Mouse (Mus musculus) ovary, postnatal 36 days (tissue): ENCODE results near the gene Hnrnpd.

ENCODE experiments used
- DNase-seq: peaks from one replicate; pipeline ENCODE4 v3.0.0; 2022; ENCODE audit warnings: low spot score, mixed read lengths

The Hnrnpd gene

GRCm38 (mm10) chr5:99978699-99979442 lies at the start of gene Hnrnpd, which contains the start of gene 4930524J08Rik:
TSS of gene Hnrnpd (minus strand) at chr5:99978938.
TSS of gene 4930524J08Rik (plus strand) at chr5:99979061.
- DNase-seq, result peak; percentile 95

DNA sequence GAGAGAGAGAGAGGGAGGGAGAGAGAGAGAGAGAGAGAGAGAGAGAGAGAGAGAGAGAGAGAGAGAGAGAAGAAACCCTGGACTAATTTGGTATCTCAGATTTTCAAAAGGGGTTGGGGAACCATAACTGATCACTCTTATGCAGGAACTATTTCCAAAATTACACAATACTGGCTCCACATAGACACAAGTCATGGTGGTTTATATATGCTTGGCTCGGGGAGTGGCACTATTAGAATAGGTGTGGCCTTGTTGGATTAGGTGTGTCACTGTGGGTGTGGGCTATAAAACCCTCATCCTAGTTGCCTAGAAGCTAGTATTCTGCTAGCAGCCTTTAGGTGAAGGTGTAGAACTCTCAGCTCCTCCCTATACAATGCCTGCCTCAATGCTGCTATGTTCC lies 46.1 kb upstream of the Hnrnpd start:
- no peak for DNase-seq

- DNase-seq, result no peak
Observed at GRCm38 (mm10) chr5:100024403-100024802, 45.7 kb upstream of the Hnrnpd start.

GRCm38 (mm10) chr5:100020089-100020488 lies 41.4 kb upstream of the Hnrnpd start:
- no peak for DNase-seq

DNA sequence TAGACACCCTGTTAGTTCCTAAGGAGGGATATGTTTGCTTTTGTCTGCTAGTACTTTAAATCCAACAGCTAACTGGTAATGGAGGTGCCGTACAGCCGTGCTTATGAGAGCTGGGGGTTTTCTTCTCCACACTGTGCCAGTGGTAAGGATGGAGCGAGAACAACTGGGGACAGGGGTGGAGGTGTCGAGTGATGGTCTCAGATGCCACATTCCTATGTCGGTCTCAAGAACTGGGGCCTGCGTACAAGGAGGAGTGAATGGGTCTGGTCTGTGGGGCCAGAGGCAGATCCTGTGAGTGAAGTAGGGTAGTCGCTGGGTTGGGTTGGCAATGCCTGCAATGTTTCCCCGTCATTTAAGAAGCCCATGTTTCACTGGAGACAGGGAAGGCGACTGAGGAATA lies 33.9 kb upstream of the Hnrnpd start:
- no peak for DNase-seq

GRCm38 (mm10) chr5:100008485-100008884 lies 29.7 kb upstream of the Hnrnpd start:
- no peak for DNase-seq

DNA sequence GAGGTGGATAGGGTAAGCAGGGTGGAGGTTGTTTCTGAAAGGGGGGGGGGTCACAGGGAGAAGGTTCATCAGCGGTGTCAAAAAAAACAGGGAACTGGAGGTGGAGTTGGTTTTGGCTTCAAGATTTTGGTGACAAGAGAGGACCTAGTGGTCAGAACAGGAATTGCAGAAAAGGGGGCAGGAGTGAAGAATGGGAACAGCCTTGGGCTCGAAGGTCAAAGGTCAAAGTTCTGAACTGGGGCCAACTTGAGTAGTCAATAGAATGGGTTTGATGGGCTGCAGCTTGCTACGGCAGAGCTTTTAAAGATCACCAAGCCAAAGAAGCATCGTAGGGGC lies 28.3 kb upstream of the Hnrnpd start:
- no peak for DNase-seq

DNA sequence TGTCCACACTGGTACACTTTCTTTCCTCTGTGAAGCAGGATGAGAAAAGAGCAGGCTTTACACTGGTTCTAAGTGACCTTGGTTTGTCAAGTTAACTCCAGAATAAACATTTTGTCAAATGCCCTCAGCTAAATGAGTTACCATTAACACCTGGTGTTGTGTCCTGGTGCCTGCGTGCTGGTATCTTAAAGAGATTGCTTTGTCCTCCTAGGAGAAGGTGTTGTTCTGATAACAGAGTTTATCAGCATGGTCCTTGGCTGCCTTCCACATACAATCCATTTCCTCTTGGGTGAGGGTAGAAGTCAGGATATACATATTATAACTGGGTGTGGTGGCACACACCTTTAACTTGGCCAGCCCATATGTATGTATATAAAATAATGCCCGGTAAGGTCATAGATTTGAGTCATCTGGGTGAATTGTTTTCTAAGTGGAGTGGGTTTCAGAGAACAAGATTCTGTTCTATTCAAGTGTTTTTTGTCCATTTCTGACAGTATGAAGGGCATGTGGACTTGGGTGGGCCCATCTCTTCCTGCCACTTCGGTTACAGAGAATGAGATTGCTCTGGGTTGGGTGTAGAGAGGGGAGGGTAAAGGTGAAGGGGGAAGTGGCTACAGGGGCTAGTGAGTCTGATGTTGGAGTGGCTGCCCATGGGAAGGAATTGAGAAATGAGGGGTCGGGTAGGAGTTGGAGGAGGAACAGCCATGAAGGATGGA lies 27.7 kb upstream of the Hnrnpd start:
- no peak for DNase-seq

DNA sequence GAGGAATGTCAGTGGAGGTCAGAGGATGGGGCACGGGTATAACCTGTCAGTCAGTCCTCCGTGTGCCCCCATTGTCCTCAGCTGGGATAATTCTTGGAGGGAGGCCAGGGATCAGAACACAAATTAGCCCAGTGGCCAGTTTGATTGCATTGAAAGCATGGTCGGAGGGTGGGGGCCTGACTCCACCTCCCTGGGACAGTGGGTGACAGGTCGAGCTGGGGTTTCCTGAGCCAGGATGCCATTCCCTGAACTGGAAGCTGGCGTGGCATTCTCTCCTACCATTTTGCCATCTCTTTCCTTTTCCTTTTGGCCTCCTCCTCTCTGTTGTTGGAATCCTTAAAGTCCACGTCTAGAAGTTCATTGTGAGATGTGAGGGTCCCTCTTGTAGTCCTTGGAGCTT lies 27.2 kb upstream of the Hnrnpd start:
- no peak for DNase-seq

DNA sequence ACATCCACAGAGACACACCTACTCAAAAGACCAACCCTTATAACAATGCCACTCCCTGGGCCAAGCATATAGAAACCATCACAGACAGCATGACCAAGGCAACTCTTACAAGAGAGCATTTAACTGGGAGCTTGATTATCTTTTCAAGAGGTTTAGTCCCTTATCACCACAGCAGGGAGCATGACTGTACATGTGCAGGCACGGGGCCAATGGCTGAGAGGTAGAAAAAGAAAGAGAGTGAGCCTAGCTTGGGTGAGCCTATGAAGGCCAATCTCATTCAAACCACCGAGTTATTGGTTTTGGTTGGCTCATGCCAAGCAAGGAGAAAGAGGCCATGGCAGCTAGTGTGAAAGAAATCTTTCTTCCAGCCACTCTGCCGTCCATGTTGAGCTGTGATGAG lies 26.7 kb upstream of the Hnrnpd start:
- no peak for DNase-seq

- DNase-seq, result no peak
Observed at GRCm38 (mm10) chr5:100003895-100004294, 25.2 kb upstream of the Hnrnpd start.

DNA sequence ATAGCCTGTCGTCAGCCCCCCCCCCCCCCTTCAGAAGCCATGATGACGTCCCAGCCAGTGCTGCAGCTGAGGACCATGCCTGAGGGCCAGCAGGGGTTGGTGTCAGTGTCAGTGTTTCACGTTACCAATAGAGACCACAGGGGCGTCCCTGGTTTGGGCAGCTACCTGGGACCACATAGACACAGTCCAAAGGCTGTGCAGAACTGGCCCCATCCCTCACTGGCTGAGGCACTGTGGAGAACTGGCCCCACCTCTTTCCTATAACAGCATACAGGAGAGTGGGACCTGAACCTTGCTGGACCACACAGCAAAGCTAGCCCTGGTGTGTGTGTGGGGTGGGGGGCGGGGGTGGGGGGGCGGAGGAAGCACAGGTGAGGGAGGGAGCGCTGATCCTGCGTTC lies 21.8 kb upstream of the Hnrnpd start:
- DNase-seq, result no peak

- DNase-seq, result no peak
Observed at GRCm38 (mm10) chr5:100000048-100000447, 21.3 kb upstream of the Hnrnpd start.

DNA sequence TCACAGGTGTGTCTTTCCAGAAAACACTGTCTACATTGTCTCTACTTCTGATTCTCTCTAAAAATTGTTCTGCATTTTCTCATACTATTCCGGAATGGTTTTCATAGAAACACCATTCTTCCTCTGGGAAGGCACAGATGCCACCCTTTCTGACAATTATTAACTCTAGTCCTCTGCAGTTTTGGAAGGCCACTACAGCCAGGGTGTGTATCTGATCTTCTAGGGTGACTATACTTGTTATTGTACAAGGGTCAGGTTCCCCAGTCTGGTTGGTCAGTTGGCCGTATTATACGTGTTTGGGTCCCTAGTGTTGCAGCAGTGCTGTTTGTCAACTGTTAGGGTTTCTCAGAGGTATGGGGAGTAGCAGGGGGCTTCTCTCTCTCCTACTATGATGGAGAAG lies 15.9 kb upstream of the Hnrnpd start:
- no peak for DNase-seq

GRCm38 (mm10) chr5:99994166-99994565 lies 15.4 kb upstream of the Hnrnpd start:
- no peak for DNase-seq

GRCm38 (mm10) chr5:99983452-99984061 lies 4.8 kb upstream of the Hnrnpd start:
- DNase-seq, result no peak

DNA sequence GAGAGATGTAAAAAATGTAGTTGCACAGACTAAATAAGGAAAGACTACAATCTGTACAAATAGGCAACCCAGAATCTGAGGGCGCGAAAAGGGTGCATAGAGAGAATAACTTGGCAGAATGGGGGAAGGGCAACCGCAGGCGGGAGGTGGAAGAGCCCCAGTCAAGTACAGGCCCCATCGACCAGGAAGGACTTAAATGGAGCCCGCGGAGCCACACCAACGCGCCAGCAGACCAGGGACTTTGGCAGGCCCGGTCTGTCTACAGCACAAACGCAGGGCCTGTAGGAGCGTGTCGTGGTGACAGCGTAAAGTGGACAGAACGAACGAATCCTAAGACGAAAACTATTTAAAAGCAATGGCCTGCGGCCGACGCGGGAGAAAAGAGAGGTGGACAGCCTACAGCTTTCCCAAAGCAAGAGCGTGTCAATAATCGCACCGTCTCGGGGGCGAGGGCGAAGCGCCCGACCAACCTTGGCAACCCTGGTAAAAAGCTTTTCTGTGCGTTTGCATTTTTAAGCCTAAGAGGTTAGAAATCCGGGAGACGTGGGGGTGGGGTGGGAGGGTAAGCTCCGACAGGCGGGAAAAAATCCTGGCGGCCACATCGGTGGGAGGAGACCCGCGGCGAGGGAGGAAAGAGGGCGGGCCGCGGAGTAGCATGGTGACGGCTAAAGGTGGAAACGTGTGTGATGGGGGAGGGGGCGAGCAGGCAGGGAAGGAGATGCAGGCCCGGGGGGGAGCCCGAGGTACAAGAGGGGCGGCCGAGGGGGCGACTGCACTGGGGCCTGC lies 1.0 kb downstream of the Hnrnpd start:
- DNase-seq, result peak; percentile 81

DNA sequence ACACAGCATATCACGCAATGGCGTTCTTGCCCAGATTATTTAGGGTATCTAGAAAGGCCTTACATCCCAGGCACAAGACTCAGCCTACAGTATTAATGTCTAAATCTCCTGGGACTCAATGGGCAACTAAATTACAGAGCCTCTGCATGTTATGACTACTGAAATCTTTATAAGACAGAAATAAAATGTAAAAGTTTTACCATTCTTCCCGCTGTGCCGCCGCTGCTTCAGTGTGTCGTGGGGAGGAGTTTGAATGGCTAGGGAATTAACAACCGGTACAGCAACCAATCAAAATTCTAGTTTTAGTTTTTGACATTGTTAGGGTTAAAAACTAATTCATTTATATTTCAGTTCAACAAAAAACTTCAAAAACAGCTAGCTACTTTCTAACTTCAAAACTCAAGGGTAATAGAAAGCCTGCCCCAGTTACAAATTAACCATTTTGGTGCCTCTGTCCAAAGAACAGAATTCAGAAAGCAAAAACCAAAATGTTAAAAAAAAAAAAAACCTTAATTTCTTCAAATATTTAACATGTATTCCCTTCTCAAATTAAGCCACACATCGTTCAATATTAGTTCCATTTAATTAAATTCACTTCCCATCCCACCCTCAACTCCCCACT lies 2.3 kb downstream of the Hnrnpd start:
- no peak for DNase-seq

- DNase-seq, result no peak
Observed at GRCm38 (mm10) chr5:99975776-99976175, 3.0 kb downstream of the Hnrnpd start.

DNA sequence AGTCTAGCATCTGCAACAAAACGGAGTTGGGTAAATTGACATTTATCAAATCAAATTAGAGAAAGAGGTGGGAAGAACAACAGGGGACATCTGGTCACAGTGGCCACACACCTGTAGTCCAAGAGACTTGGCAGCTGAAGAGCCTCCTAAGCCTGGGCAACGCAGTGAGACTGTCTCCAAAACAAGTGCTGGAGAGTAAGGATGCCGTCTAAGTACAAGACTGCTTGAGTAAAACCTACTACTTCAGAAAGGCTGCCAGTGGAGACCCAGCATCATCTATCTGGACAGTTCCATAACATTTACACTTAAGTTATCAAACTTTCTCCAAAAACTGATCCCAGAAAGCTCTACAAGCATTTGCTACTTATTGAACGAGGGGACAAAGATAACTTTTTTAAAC lies 3.7 kb downstream of the Hnrnpd start:
- no peak for DNase-seq

DNA sequence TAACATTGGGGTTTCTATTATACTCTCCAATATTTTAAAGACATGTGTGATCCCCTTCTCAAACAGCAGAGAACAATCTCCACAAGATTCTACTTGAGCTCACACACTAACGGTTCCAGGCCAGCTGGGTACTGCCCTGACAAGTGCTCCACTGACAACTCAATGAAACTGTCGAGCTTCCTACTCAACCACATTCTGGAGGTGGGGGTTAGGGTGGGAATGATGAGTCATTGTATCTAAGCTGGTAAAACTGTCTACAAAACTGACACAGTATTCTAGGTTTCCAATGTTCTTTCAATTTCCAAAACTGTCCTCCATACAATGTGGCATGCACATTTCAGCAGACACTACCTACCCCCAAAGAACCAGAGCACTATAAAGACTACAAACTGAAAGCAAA lies 4.8 kb downstream of the Hnrnpd start:
- no peak for DNase-seq

GRCm38 (mm10) chr5:99959960-99960359 lies 18.8 kb downstream of the Hnrnpd start:
- DNase-seq, result no peak
